Mouse (Mus musculus) cerebellum, adult 2 months (tissue): ENCODE results near the gene Fv1.

ENCODE experiments used
- CTCF ChIP-seq: fragments of 200-500 bp; IDR thresholded peaks from 2 replicates; pipeline ENCODE4 v1.5.1; 2011; ENCODE audit warnings: low read depth, mild to moderate bottlenecking, control low read depth, low read length, moderate library complexity, borderline replicate concordance; ENCODE audit not compliant: insufficient read depth
- POLR2A ChIP-seq: fragments of 200-500 bp; IDR thresholded peaks from 2 replicates; pipeline ENCODE4 v1.6.1; 2011; ENCODE audit warnings: low read length, control low read depth, borderline replicate concordance; ENCODE audit not compliant: insufficient read depth

DNA sequence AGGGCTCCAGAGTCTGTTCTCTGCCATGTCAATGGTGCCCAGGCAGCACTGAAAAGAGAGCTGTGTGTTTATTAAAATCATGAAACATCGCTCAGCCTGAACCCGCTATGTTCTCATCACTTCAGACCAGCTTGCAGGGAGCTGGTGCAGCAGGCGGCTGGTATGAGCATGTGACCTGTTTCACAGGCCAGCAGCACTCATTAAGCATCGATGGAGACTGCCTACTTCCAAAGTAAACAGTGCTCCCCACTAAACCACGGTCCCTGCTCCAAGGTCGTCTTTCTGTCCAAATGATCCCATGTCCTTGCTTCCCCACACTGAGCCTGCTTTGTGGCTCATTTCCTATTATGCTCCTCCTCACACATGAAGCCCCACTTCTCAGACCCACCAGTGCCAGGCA is 21.6 kb downstream of the Fv1 start:
- TF ChIP-seq CTCF (no peak), POLR2A (no peak)
